Mouse (Mus musculus) thymus, adult 2 months (tissue): ENCODE results near the gene Vamp2.

Experiments
- CTCF ChIP-seq: fragments of 200-500 bp; IDR thresholded peaks from 2 replicates; pipeline ENCODE4 v1.5.1; 2012; ENCODE audit warnings: mild to moderate bottlenecking, control low read depth, low read length, moderate library complexity, borderline replicate concordance; ENCODE audit not compliant: control insufficient read depth, poor library complexity, insufficient read depth; ENCODE audit errors: extremely low read depth
- POLR2A ChIP-seq: fragments of 200-500 bp; IDR thresholded peaks from 2 replicates; pipeline ENCODE4 v1.6.1; 2012; ENCODE audit warnings: mild to moderate bottlenecking, low read length, control low read depth, moderate library complexity; ENCODE audit not compliant: control insufficient read depth, poor library complexity, insufficient read depth; ENCODE audit errors: extremely low read depth

GRCm38 (mm10) chr11:69047592-69047991, 40.7 kb upstream of the Vamp2 start:
- TF ChIP-seq POLR2A (no peak), CTCF (no peak)
